Mouse (Mus musculus): Measurements from ENCODE around the gene Ppp1r1b. TPM values are rescaled to one million over a fixed set of nuclear protein-coding genes. Genes with fewer than 3 reads are reported as not detected.

The Ppp1r1b gene
- polyA plus RNA-seq, 1 experiment from 2014 or later, result 0.37 TPM

GRCm38 (mm10) chr11:98322159-98322558 lies 26.0 kb upstream of the Ppp1r1b start:
- no peaks in the 10 kb centered on the region for H3K9me3 ChIP-seq (replicated peaks)
- peaks cover 98% of the 10 kb centered on the region for H3K27me3 ChIP-seq
- 0% methylated on average over 1 of the region's 1 CpGs for WGBS
- no peak overlapping the region for H3K9ac ChIP-seq
- H3K4me3 ChIP-seq, result no peak overlapping the region
- no peak for ATAC-seq (ENCODE audit: low FRiP score)
- peaks cover 17% of the 10 kb centered on the region for H3K4me1 ChIP-seq
- H3K36me3 ChIP-seq, result no peaks in the 10 kb centered on the region
- H3K27ac ChIP-seq, result no peak overlapping the region
- H3K4me2 ChIP-seq (replicated peaks), result no peak overlapping the region

GRCm38 (mm10) chr11:98323136-98323866 lies 24.9 kb upstream of the Ppp1r1b start:
- H3K4me3 ChIP-seq, result no peak overlapping the region
- H3K36me3 ChIP-seq, result no peaks in the 10 kb centered on the region
- H3K9ac ChIP-seq, result no peak overlapping the region
- H3K9me3 ChIP-seq (replicated peaks), result no peaks in the 10 kb centered on the region
- H3K4me1 ChIP-seq, result peaks cover 24% of the 10 kb centered on the region
- no peak for ATAC-seq (ENCODE audit: low FRiP score)
- 1% methylated on average over 10 of the region's 10 CpGs for WGBS
- no peak overlapping the region for H3K27ac ChIP-seq
- H3K4me2 ChIP-seq (replicated peaks), result no peak overlapping the region
- peaks cover 98% of the 10 kb centered on the region for H3K27me3 ChIP-seq

- Histone ChIP-seq H3K9ac (no peak overlapping the region), H3K36me3 (no peaks in the 10 kb centered on the region), H3K9me3 (replicated peaks) (no peaks in the 10 kb centered on the region), H3K4me1 (peaks cover 25% of the 10 kb centered on the region), H3K27ac (no peak overlapping the region), H3K27me3 (peaks cover 98% of the 10 kb centered on the region), H3K4me2 (replicated peaks) (no peak overlapping the region), H3K4me3 (no peak overlapping the region)
- ATAC-seq (ENCODE audit: low FRiP score), result no peak
- WGBS, result under 1% methylated on average over 9 of the region's 9 CpGs
Measured at GRCm38 (mm10) chr11:98323933-98324332, 24.3 kb upstream of the Ppp1r1b start.

GRCm38 (mm10) chr11:98325191-98325820 lies 22.9 kb upstream of the Ppp1r1b start:
- Histone ChIP-seq H3K27ac (no peak overlapping the region), H3K4me3 (peak overlapping the region; percentile 11; the same call in 1 of the 2 replicates), H3K9ac (no peak overlapping the region), H3K27me3 (peaks cover 98% of the 10 kb centered on the region), H3K4me1 (peaks cover 25% of the 10 kb centered on the region), H3K9me3 (replicated peaks) (no peaks in the 10 kb centered on the region), H3K4me2 (replicated peaks) (no peak overlapping the region), H3K36me3 (no peaks in the 10 kb centered on the region)
- WGBS, result 4% methylated on average over 14 of the region's 14 CpGs
- no peak for ATAC-seq (ENCODE audit: low FRiP score)

- ATAC-seq (ENCODE audit: low FRiP score), result no peak
- Histone ChIP-seq H3K4me1 (peaks cover 24% of the 10 kb centered on the region), H3K36me3 (no peaks in the 10 kb centered on the region), H3K9me3 (replicated peaks) (no peaks in the 10 kb centered on the region), H3K4me3 (peak overlapping the region; percentile 11; the same call in 1 of the 2 replicates), H3K27ac (no peak overlapping the region), H3K9ac (no peak overlapping the region), H3K4me2 (replicated peaks) (peak overlapping the region; percentile 26), H3K27me3 (peaks cover 98% of the 10 kb centered on the region)
- 9% methylated on average over 14 of the region's 22 CpGs for WGBS
Measured at GRCm38 (mm10) chr11:98325821-98326218, 22.4 kb upstream of the Ppp1r1b start.

GRCm38 (mm10) chr11:98326741-98327135 lies 21.5 kb upstream of the Ppp1r1b start:
- under 1% methylated on average over 19 of the region's 19 CpGs for WGBS
- no peaks in the 10 kb centered on the region for H3K36me3 ChIP-seq
- peak overlapping the region; percentile 40 for H3K4me3 ChIP-seq
- peaks cover 17% of the 10 kb centered on the region for H3K4me1 ChIP-seq
- no peaks in the 10 kb centered on the region for H3K9me3 ChIP-seq (replicated peaks)
- H3K27ac ChIP-seq, result no peak overlapping the region
- peaks cover 98% of the 10 kb centered on the region for H3K27me3 ChIP-seq
- peak overlapping the region; percentile 52 for H3K4me2 ChIP-seq (replicated peaks)
- peak overlapping the region; percentile 62 for H3K9ac ChIP-seq
- no peak for ATAC-seq (ENCODE audit: low FRiP score)

GRCm38 (mm10) chr11:98327136-98328030 lies 20.8 kb upstream of the Ppp1r1b start:
- peak overlapping the region; percentile 62 for H3K9ac ChIP-seq
- peak overlapping the region; percentile 52 for H3K4me2 ChIP-seq (replicated peaks)
- peaks cover 17% of the 10 kb centered on the region for H3K4me1 ChIP-seq
- peak; percentile 12; the same call in 1 of the 2 replicates for ATAC-seq (ENCODE audit: low FRiP score)
- no peaks in the 10 kb centered on the region for H3K36me3 ChIP-seq
- H3K27ac ChIP-seq, result peak overlapping the region; percentile 14; the same call in 1 of the 2 replicates
- H3K4me3 ChIP-seq, result peak overlapping the region; percentile 40
- H3K9me3 ChIP-seq (replicated peaks), result no peaks in the 10 kb centered on the region
- 1% methylated on average over 97 of the region's 97 CpGs for WGBS
- peaks cover 98% of the 10 kb centered on the region for H3K27me3 ChIP-seq

- H3K9me3 ChIP-seq (replicated peaks), result no peaks in the 10 kb centered on the region
- no peak for ATAC-seq (ENCODE audit: low FRiP score)
- WGBS, result under 1% methylated on average over 34 of the region's 35 CpGs
- peak overlapping the region; percentile 62 for H3K9ac ChIP-seq
- H3K4me2 ChIP-seq (replicated peaks), result peak overlapping the region; percentile 52
- H3K4me1 ChIP-seq, result peaks cover 17% of the 10 kb centered on the region
- no peaks in the 10 kb centered on the region for H3K36me3 ChIP-seq
- peak overlapping the region; percentile 40 for H3K4me3 ChIP-seq
- H3K27me3 ChIP-seq, result peaks cover 97% of the 10 kb centered on the region
- H3K27ac ChIP-seq, result no peak overlapping the region
Measured at GRCm38 (mm10) chr11:98328031-98328370, 20.2 kb upstream of the Ppp1r1b start.

- Histone ChIP-seq H3K27ac (peak overlapping the region; percentile 67), H3K4me1 (peaks cover 20% of the 10 kb centered on the region), H3K9ac (peak overlapping the region; percentile 62)
Measured at GRCm38 (mm10) chr11:98328371-98329069, 19.7 kb upstream of the Ppp1r1b start.

GRCm38 (mm10) chr11:98329081-98329959 lies 18.9 kb upstream of the Ppp1r1b start, which contains the start of gene Neurod2:
Gene Neurod2, minus strand, starts transcription at chr11:98329648.
- no peak; the same call in 1 of the 2 replicates for ATAC-seq (ENCODE audit: low FRiP score)
- H3K36me3 ChIP-seq, result no peaks in the 10 kb centered on the region
- peaks cover 28% of the 10 kb centered on the region for H3K4me1 ChIP-seq
- no peaks in the 10 kb centered on the region for H3K9me3 ChIP-seq (replicated peaks)
- 1% methylated on average over 37 of the region's 38 CpGs for WGBS
- peak within 1 kb of the TSS; percentile 52 for H3K4me2 ChIP-seq (replicated peaks)
- H3K9ac ChIP-seq, result peak within 1 kb of the TSS; percentile 62
- H3K4me3 ChIP-seq, result peak within 1 kb of the TSS; percentile 40
- H3K27me3 ChIP-seq, result peaks cover 97% of the 10 kb centered on the region
- H3K27ac ChIP-seq, result peak within 1 kb of the TSS; percentile 74

More at GRCm38 (mm10) chr11:98328371-98329069, 19.7 kb upstream of the Ppp1r1b start:
- Histone ChIP-seq H3K36me3 (no peaks in the 10 kb centered on the region), H3K4me2 (replicated peaks) (peak overlapping the region; percentile 52), H3K9me3 (replicated peaks) (no peaks in the 10 kb centered on the region), H3K27me3 (peaks cover 97% of the 10 kb centered on the region), H3K4me3 (peak overlapping the region; percentile 40)
- under 1% methylated on average over 40 of the region's 56 CpGs for WGBS
- no peak for ATAC-seq (ENCODE audit: low FRiP score)
